In genomic region chr2:103629956-103630355, GRCm38 (mm10) we compare ENCODE assay signal across 17 mouse cellular contexts.
DNase-seq lines count a peak whose midpoint lies in the region; ATAC-seq lines count a peak whose summit lies in the region.
"Had no signal": no experiment of that assay in that cellular context is flagged by ENCODE, and none has a peak within 500 bp of the region (broad histone marks: within the 10 kb centered on the region; RNA-seq: fewer than 3 reads in every experiment).

No protein-coding gene starts in this region.

- H3K9ac ChIP-seq in hindbrain, embryonic 13.5 days, result no peak overlapping the region
- no peak overlapping the region for H3K9ac ChIP-seq in hindbrain, embryonic 12.5 days
- no peak overlapping the region for H3K9ac ChIP-seq in limb, embryonic 12.5 days (replicated peaks)
- H3K9ac ChIP-seq: embryonic facial prominence, embryonic 13.5 days; forebrain, embryonic 13.5 days; intestine, embryonic 15.5 days had no signal

- no peaks in the 10 kb centered on the region for H3K9me3 ChIP-seq in hindbrain, embryonic 13.5 days
- H3K9me3 ChIP-seq in hindbrain, embryonic 12.5 days (replicated peaks), result no peaks in the 10 kb centered on the region
- H3K9me3 ChIP-seq in limb, embryonic 10.5 days (replicated peaks), result no peaks in the 10 kb centered on the region
- no peaks in the 10 kb centered on the region for H3K9me3 ChIP-seq in limb, embryonic 12.5 days
- H3K9me3 ChIP-seq: embryonic facial prominence, embryonic 13.5 days; forebrain, embryonic 13.5 days; intestine, embryonic 15.5 days had no signal

- 0 out of 2 replicates have a peak, but pooled peaks cover 3% of the 10 kb centered on the region for H3K27me3 ChIP-seq in hindbrain, embryonic 13.5 days
- H3K27me3 ChIP-seq in hindbrain, embryonic 12.5 days, result no peaks in the 10 kb centered on the region
- no peaks in the 10 kb centered on the region for H3K27me3 ChIP-seq in limb, embryonic 10.5 days (ENCODE audit: low read depth, poor library complexity, severe bottlenecking)
- no peaks in the 10 kb centered on the region; the same call in 1 of the 2 replicates for H3K27me3 ChIP-seq in limb, embryonic 12.5 days
- H3K27me3 ChIP-seq: embryonic facial prominence, embryonic 13.5 days; forebrain, embryonic 13.5 days; intestine, embryonic 15.5 days had no signal

- no peak overlapping the region for H3K4me2 ChIP-seq in hindbrain, embryonic 13.5 days
- H3K4me2 ChIP-seq in hindbrain, embryonic 12.5 days (replicated peaks), result no peak overlapping the region
- H3K4me2 ChIP-seq in limb, embryonic 12.5 days, result no peak overlapping the region
- H3K4me2 ChIP-seq: embryonic facial prominence, embryonic 13.5 days; forebrain, embryonic 13.5 days; intestine, embryonic 15.5 days had no signal

- no peak overlapping the region for H3K4me3 ChIP-seq in hindbrain, embryonic 13.5 days
- H3K4me3 ChIP-seq in hindbrain, embryonic 12.5 days, result no peak overlapping the region
- H3K4me3 ChIP-seq in limb, embryonic 10.5 days, result no peak overlapping the region
- no peak overlapping the region for H3K4me3 ChIP-seq in limb, embryonic 12.5 days (replicated peaks)
- H3K4me3 ChIP-seq: embryonic facial prominence, embryonic 13.5 days; forebrain, embryonic 13.5 days; gastrocnemius, adult 2 months; intestine, embryonic 15.5 days had no signal

- no peaks in the 10 kb centered on the region for H3K36me3 ChIP-seq in hindbrain, embryonic 13.5 days
- no peaks in the 10 kb centered on the region for H3K36me3 ChIP-seq in hindbrain, embryonic 12.5 days
- H3K36me3 ChIP-seq in limb, embryonic 10.5 days, result no peaks in the 10 kb centered on the region
- H3K36me3 ChIP-seq in limb, embryonic 12.5 days, result no peaks in the 10 kb centered on the region
- H3K36me3 ChIP-seq: embryonic facial prominence, embryonic 13.5 days; intestine, embryonic 15.5 days had no signal

- intact Hi-C loops in heart, postnatal 14 days (cut with DNase I), result no loop called here

- peak; percentile 89 for DNase-seq in heart, adult 11 months
- DNase-seq in heart, postnatal 14 days, result no peak
- no peak for DNase-seq in limb, embryonic 10.5 days (ENCODE audit: low spot score)
- DNase-seq: adrenal gland, adult 2 months; adrenal gland, postnatal 25 days; cerebellum, adult 18-20 months; cerebellum, postnatal 36 days; gastrocnemius, adult 2 months; gastrocnemius, postnatal 25 days; heart, postnatal 4 days; kidney, adult 18-20 months had no signal

- peaks cover 36% of the 10 kb centered on the region for H3K4me1 ChIP-seq in hindbrain, embryonic 13.5 days (replicated peaks)
- peaks cover 44% of the 10 kb centered on the region for H3K4me1 ChIP-seq in hindbrain, embryonic 12.5 days
- peaks cover 64% of the 10 kb centered on the region for H3K4me1 ChIP-seq in limb, embryonic 10.5 days
- peaks cover 52% of the 10 kb centered on the region for H3K4me1 ChIP-seq in limb, embryonic 12.5 days (replicated peaks)

- peak overlapping the region; percentile 13; the same call in 1 of the 2 replicates for H3K27ac ChIP-seq in hindbrain, embryonic 13.5 days
- H3K27ac ChIP-seq in hindbrain, embryonic 12.5 days, result no peak overlapping the region
- H3K27ac ChIP-seq in limb, embryonic 10.5 days, result peak overlapping the region; percentile 30; the same call in 1 of the 2 replicates
- 0 out of 2 replicates have a peak overlapping the region, but pooled peaks have one; percentile 29 for H3K27ac ChIP-seq in limb, embryonic 12.5 days
- H3K27ac ChIP-seq: embryonic facial prominence, embryonic 13.5 days; forebrain, embryonic 13.5 days; gastrocnemius, adult 2 months; intestine, embryonic 15.5 days had no signal

- WGBS in hindbrain, embryonic 13.5 days, result 66% methylated on average over 5 of the region's 5 CpGs
- 76% methylated on average over 5 of the region's 5 CpGs for WGBS in hindbrain, embryonic 12.5 days
- WGBS in limb, embryonic 10.5 days, result 80% methylated on average over 5 of the region's 5 CpGs
- WGBS in limb, embryonic 12.5 days, result 61% methylated on average over 5 of the region's 5 CpGs

- no peak for ATAC-seq in hindbrain, embryonic 13.5 days (ENCODE audit: low FRiP score)
- no peak for ATAC-seq in hindbrain, embryonic 12.5 days (ENCODE audit: low FRiP score)
- no peak for ATAC-seq in limb, embryonic 12.5 days (ENCODE audit: insufficient number of reproducible peaks, insufficient read depth, low FRiP score, low TSS enrichment, low read depth)
- ATAC-seq: forebrain, embryonic 13.5 days; intestine, embryonic 15.5 days had no signal
